Mouse (Mus musculus): ENCODE data around the gene Baz2b. TPM values are rescaled to one million over a fixed set of nuclear protein-coding genes. Genes with fewer than 3 reads are reported as not detected.
A peak's percentile ranks its signal among the peaks of the same experiment; 100 is the strongest.

The Baz2b gene
- polyA plus RNA-seq (2016; fragmentation: Nextera tagmentation; extraction: Ambion mirVana), result 54.8 and 55.9 TPM in 2 replicates

DNA sequence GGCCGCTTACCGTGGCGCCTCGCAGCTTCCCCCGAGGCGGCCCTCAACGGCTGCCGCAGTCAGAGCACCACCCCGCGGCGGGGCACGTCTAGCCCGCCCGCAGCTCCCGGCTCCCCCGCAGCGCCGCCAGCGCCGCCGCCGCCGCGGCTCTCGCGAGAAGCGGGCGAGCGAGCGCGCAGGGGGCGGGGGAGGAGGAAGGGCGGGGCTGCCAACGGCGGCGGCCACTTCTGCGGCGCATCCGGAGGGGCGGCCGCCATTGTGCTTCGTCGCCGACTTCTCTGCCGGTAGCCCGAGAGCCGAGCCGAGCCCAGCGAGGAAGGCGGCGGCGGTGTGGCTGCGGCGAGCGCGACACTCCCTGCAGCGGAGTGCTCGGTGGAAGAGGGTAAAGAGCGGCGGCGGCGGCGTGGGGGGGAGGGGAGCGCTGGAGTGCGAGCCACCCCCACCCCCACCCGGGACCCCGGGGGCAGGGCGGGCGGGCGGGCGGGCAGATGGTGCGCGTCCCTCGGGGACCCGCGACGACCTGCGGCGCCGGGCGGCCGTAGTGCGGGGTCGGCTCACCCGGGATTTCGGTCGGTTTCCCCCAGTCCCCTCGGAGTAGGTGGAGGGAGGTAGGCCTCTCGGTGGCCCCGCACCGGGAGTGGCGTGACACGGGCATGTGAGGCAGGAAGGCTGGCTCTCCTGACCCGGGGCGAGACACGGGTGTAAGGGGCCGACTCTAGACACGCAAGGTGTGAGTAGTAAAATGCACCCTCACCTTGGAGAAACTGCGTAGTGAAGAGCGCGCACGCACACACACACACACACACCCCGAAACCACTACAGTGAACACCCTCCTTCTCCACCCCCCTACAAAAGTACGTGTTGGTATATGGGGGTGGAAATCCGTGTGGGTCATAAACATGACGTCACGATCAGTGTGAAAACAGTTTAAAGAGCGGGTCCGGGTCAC lies at the start of gene Baz2b, which contains the start of gene March7:
Baz2b (minus strand) TSS at position 137 of the 949 bp plus-strand sequence.
March7 (plus strand) TSS at position 185 of the 949 bp plus-strand sequence.
- Histone ChIP-seq H3K9me3 (replicated peaks) (no peaks in the 10 kb centered on the region), H3K27ac (ENCODE audit: poor library complexity, severe bottlenecking) (peak within 1 kb of the TSS; percentile 86), H3K36me3 (peaks cover 20% of the 10 kb centered on the region), H3K9ac (peak within 1 kb of the TSS; percentile 100), H3K27me3 (replicated peaks) (no peaks in the 10 kb centered on the region), H3K4me1 (replicated peaks) (peaks cover 35% of the 10 kb centered on the region), H3K4me3 (peak within 1 kb of the TSS; percentile 100), H3K4me2 (peak within 1 kb of the TSS; percentile 83)
- WGBS, result under 1% methylated on average over 75 of the region's 109 CpGs
- peak; percentile 96 for ATAC-seq (ENCODE audit: insufficient number of reproducible peaks, low FRiP score)

- WGBS, result 92% methylated on average over 5 of the region's 5 CpGs
- peaks cover 10% of the 10 kb centered on the region for H3K36me3 ChIP-seq
- H3K9me3 ChIP-seq (replicated peaks), result peaks cover 11% of the 10 kb centered on the region
- H3K4me3 ChIP-seq, result no peak overlapping the region
- peaks cover 3% of the 10 kb centered on the region; the same call in 1 of the 2 replicates for H3K4me1 ChIP-seq (replicated peaks)
- H3K4me2 ChIP-seq, result no peak overlapping the region
- ATAC-seq (ENCODE audit: insufficient number of reproducible peaks, low FRiP score), result no peak
- no peak overlapping the region for H3K27ac ChIP-seq (ENCODE audit: poor library complexity, severe bottlenecking)
- H3K9ac ChIP-seq, result no peak overlapping the region
- H3K27me3 ChIP-seq (replicated peaks), result no peaks in the 10 kb centered on the region
Measured at GRCm38 (mm10) chr2:60259186-60259585, 49.5 kb upstream of the Baz2b start.

- no peak overlapping the region for H3K4me2 ChIP-seq
- no peak overlapping the region for H3K27ac ChIP-seq (ENCODE audit: poor library complexity, severe bottlenecking)
- H3K4me1 ChIP-seq (replicated peaks), result peaks cover 7% of the 10 kb centered on the region; the same call in 1 of the 2 replicates
- 66% methylated on average over 2 of the region's 2 CpGs for WGBS
- H3K4me3 ChIP-seq, result no peak overlapping the region
- H3K36me3 ChIP-seq, result peaks cover 12% of the 10 kb centered on the region
- peaks cover 9% of the 10 kb centered on the region for H3K9me3 ChIP-seq (replicated peaks)
- no peak for ATAC-seq (ENCODE audit: insufficient number of reproducible peaks, low FRiP score)
- H3K9ac ChIP-seq, result no peak overlapping the region
- no peaks in the 10 kb centered on the region for H3K27me3 ChIP-seq (replicated peaks)
Measured at GRCm38 (mm10) chr2:60256751-60257150, 47.1 kb upstream of the Baz2b start.

DNA sequence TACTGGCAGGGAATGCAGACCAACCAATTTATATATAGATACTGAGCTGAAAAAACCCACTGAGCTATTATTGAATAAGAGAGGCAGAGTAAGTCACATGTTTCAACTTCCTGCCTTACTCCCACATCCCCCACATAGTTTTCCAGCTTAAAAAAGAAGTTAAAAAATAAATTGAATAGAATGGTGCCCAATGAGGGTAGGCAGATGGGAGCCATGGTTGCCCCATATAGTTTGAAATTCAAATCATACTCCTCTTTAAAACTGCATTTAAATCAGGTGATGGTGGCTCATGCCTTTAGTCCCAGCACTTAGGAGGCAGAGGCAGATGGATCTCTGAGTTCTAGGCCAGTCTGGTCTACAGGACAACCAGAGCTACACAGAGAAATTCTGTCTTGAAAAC lies 43.9 kb upstream of the Baz2b start:
- Histone ChIP-seq H3K27ac (ENCODE audit: poor library complexity, severe bottlenecking) (no peak overlapping the region), H3K4me1 (replicated peaks) (0 out of 2 replicates have a peak, but pooled peaks cover 4% of the 10 kb centered on the region), H3K4me2 (no peak overlapping the region), H3K9me3 (replicated peaks) (0 out of 2 replicates have a peak, but pooled peaks cover 3% of the 10 kb centered on the region), H3K9ac (no peak overlapping the region), H3K36me3 (peaks cover 31% of the 10 kb centered on the region), H3K27me3 (replicated peaks) (no peaks in the 10 kb centered on the region), H3K4me3 (no peak overlapping the region)
- ATAC-seq (ENCODE audit: insufficient number of reproducible peaks, low FRiP score), result no peak

DNA sequence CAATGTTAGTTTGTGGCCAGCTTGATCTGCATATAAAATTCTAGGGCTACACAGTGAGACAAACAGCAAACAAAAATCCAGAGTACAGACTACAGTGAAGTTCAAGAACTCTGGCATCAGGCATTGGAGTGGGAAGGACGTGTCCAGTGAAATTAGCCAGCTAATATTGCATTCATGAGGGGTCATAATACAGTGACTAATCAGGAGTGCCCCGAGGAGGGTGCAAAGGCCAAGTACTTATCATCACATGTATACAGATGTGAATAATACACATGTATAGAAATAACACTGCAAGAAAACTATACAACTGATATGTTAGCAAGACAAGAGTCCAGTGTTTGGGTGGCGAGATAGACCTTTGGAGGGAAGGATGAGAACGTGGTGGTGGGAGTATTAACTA lies 43.1 kb upstream of the Baz2b start:
- no peak overlapping the region for H3K4me3 ChIP-seq
- H3K4me2 ChIP-seq, result no peak overlapping the region
- no peak overlapping the region for H3K9ac ChIP-seq
- 82% methylated on average over 4 of the region's 4 CpGs for WGBS
- peaks cover 31% of the 10 kb centered on the region for H3K36me3 ChIP-seq
- no peaks in the 10 kb centered on the region for H3K27me3 ChIP-seq (replicated peaks)
- no peak overlapping the region for H3K27ac ChIP-seq (ENCODE audit: poor library complexity, severe bottlenecking)
- H3K4me1 ChIP-seq (replicated peaks), result 0 out of 2 replicates have a peak, but pooled peaks cover 4% of the 10 kb centered on the region
- no peak for ATAC-seq (ENCODE audit: insufficient number of reproducible peaks, low FRiP score)
- H3K9me3 ChIP-seq (replicated peaks), result no peaks in the 10 kb centered on the region

DNA sequence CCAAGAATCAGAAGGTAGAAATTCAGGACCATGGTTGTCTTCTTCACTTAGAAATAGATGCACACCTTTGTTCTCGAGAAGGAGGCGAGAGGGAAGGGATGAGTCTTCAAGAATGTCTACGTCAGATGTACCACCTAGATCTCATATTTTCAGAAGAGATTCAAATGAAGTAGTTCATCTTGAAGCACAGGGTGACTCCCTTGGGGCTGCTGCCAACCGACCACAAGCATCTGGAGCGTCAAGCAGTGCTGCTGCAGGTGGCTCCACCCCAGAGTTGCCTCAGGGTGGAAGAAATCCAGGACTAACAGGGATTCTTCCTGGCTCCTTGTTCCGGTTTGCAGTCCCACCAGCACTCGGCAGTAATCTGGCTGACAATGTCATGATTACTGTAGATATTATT lies 24.9 kb upstream of the Baz2b start:
- peaks cover 57% of the 10 kb centered on the region for H3K36me3 ChIP-seq
- H3K4me3 ChIP-seq, result no peak overlapping the region
- ATAC-seq (ENCODE audit: insufficient number of reproducible peaks, low FRiP score), result no peak
- no peak overlapping the region for H3K9ac ChIP-seq
- no peak overlapping the region for H3K4me2 ChIP-seq
- H3K9me3 ChIP-seq (replicated peaks), result no peaks in the 10 kb centered on the region
- no peaks in the 10 kb centered on the region for H3K27me3 ChIP-seq (replicated peaks)
- H3K4me1 ChIP-seq (replicated peaks), result 0 out of 2 replicates have a peak, but pooled peaks cover 8% of the 10 kb centered on the region
- 80% methylated on average over 7 of the region's 7 CpGs for WGBS
- H3K27ac ChIP-seq (ENCODE audit: poor library complexity, severe bottlenecking), result no peak overlapping the region

GRCm38 (mm10) chr2:60233147-60233546 lies 23.5 kb upstream of the Baz2b start:
- 0 out of 2 replicates have a peak, but pooled peaks cover 6% of the 10 kb centered on the region for H3K4me1 ChIP-seq (replicated peaks)
- H3K4me2 ChIP-seq, result no peak overlapping the region
- WGBS, result 30% methylated on average over 2 of the region's 2 CpGs
- peak overlapping the region; percentile 68 for H3K27ac ChIP-seq (ENCODE audit: poor library complexity, severe bottlenecking)
- ATAC-seq (ENCODE audit: insufficient number of reproducible peaks, low FRiP score), result peak; percentile 71; the same call in 1 of the 2 replicates
- H3K36me3 ChIP-seq, result peaks cover 48% of the 10 kb centered on the region
- no peaks in the 10 kb centered on the region for H3K9me3 ChIP-seq (replicated peaks)
- no peaks in the 10 kb centered on the region for H3K27me3 ChIP-seq (replicated peaks)
- no peak overlapping the region for H3K9ac ChIP-seq
- H3K4me3 ChIP-seq, result no peak overlapping the region

- H3K4me2 ChIP-seq, result no peak overlapping the region
- 72% methylated on average over 2 of the region's 2 CpGs for WGBS
- H3K4me1 ChIP-seq (replicated peaks), result 0 out of 2 replicates have a peak, but pooled peaks cover 13% of the 10 kb centered on the region
- H3K9me3 ChIP-seq (replicated peaks), result no peaks in the 10 kb centered on the region
- no peak overlapping the region for H3K9ac ChIP-seq
- no peak overlapping the region for H3K4me3 ChIP-seq
- H3K27ac ChIP-seq (ENCODE audit: poor library complexity, severe bottlenecking), result no peak overlapping the region
- no peaks in the 10 kb centered on the region for H3K27me3 ChIP-seq (replicated peaks)
- no peak for ATAC-seq (ENCODE audit: insufficient number of reproducible peaks, low FRiP score)
- peaks cover 35% of the 10 kb centered on the region for H3K36me3 ChIP-seq
Measured at GRCm38 (mm10) chr2:60230361-60230760, 20.7 kb upstream of the Baz2b start.

GRCm38 (mm10) chr2:60228470-60228869 lies 18.8 kb upstream of the Baz2b start:
- no peak for ATAC-seq (ENCODE audit: insufficient number of reproducible peaks, low FRiP score)
- Histone ChIP-seq H3K4me2 (no peak overlapping the region), H3K9ac (no peak overlapping the region), H3K27ac (ENCODE audit: poor library complexity, severe bottlenecking) (no peak overlapping the region), H3K36me3 (peaks cover 24% of the 10 kb centered on the region), H3K9me3 (replicated peaks) (no peaks in the 10 kb centered on the region), H3K4me3 (no peak overlapping the region), H3K4me1 (replicated peaks) (0 out of 2 replicates have a peak, but pooled peaks cover 12% of the 10 kb centered on the region), H3K27me3 (replicated peaks) (no peaks in the 10 kb centered on the region)
- 89% methylated on average over 1 of the region's 1 CpGs for WGBS

DNA sequence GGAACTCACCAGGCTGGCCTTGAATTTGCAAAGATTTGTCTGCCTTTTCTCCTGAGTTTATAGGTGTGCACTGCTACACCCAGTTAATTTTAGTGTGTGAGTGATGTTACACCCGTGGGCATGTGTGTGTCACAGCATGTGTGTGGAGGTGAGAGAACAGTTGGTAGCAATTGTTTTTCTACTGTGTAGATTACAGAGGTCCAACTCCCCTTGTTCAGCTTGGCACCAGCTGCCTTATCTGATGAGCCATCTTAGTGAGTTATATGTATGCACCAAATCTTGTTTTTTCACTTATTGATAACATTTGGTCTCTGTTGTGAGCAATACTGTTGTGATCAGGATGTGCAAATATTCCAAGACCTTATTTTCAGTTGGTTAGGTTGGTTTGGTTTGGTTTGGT lies 13.8 kb upstream of the Baz2b start:
- peaks cover 25% of the 10 kb centered on the region for H3K4me1 ChIP-seq (replicated peaks)
- 75% methylated on average over 1 of the region's 1 CpGs for WGBS
- no peaks in the 10 kb centered on the region for H3K27me3 ChIP-seq (replicated peaks)
- H3K27ac ChIP-seq (ENCODE audit: poor library complexity, severe bottlenecking), result no peak overlapping the region
- 0 out of 2 replicates have a peak, but pooled peaks cover 5% of the 10 kb centered on the region for H3K36me3 ChIP-seq
- no peak overlapping the region for H3K4me2 ChIP-seq
- ATAC-seq (ENCODE audit: insufficient number of reproducible peaks, low FRiP score), result no peak
- H3K9ac ChIP-seq, result no peak overlapping the region
- H3K9me3 ChIP-seq (replicated peaks), result no peaks in the 10 kb centered on the region
- no peak overlapping the region for H3K4me3 ChIP-seq

DNA sequence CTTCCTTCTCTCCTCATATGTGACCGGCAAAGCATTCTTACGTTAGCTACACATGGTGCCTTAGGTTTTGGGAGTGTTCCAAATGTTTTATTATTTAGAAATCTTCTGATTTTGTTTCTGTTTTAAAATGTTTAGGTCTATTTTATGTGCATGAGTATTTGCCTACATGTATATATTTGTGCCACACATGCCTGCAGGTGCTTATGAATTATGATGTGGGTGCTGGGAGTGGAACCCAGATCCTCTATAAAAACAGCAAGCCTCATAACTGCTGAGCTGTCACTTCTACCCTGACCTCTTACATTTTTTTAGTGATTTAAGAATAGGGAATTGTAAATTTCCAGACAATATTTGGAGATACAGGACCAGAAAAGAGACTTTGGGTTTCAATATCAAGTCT lies 12.3 kb upstream of the Baz2b start:
- Histone ChIP-seq H3K4me2 (no peak overlapping the region), H3K9me3 (replicated peaks) (no peaks in the 10 kb centered on the region), H3K36me3 (0 out of 2 replicates have a peak, but pooled peaks cover 5% of the 10 kb centered on the region), H3K4me3 (no peak overlapping the region), H3K27ac (ENCODE audit: poor library complexity, severe bottlenecking) (no peak overlapping the region), H3K9ac (no peak overlapping the region), H3K4me1 (replicated peaks) (peaks cover 27% of the 10 kb centered on the region), H3K27me3 (replicated peaks) (no peaks in the 10 kb centered on the region)
- 88% methylated on average over 2 of the region's 2 CpGs for WGBS
- no peak for ATAC-seq (ENCODE audit: insufficient number of reproducible peaks, low FRiP score)
